22 mouse cellular contexts compared by ENCODE assay signal in the genomic region with DNA sequence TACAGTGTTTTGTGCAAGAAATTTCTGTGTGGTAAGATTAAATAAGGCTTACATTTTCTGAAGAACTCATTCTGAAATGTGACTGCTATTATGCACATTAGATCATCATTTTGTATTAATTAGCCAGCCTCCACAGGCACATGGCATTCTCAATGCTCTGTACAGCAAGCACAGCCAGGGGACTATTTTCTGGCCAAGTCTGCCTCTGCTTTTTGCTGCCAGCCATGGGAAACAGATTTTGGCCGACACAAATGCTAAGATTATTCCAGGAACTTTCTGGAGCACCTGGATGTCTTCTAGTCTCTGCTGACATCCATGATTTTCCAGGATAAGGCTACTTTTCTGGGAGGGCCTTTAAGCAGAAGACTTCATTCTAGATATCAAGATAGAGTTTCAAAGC. TPM values are rescaled to one million over a fixed set of nuclear protein-coding genes. Genes with fewer than 3 reads are reported as not detected.
DNase-seq lines count a peak whose midpoint lies in the region; ATAC-seq and TF ChIP-seq lines count a peak whose summit lies in the region.
"Had no signal": no experiment of that assay in that cellular context is flagged by ENCODE, and none has a peak within 500 bp of the region (broad histone marks: within the 10 kb centered on the region; RNA-seq: fewer than 3 reads in every experiment).

No protein-coding gene starts in this region.

- H3K4me1 ChIP-seq in forebrain, embryonic 14.5 days (ENCODE audit: control insufficient read depth, insufficient read depth, low read length), result no peaks in the 10 kb centered on the region
- H3K4me1 ChIP-seq in forebrain, embryonic 10.5 days, result no peaks in the 10 kb centered on the region
- no peaks in the 10 kb centered on the region for H3K4me1 ChIP-seq in forebrain, postnatal 0 days (ENCODE audit: insufficient read depth)
- H3K4me1 ChIP-seq: limb, embryonic 10.5 days had no signal

- WGBS in forebrain, embryonic 14.5 days, result 53% methylated on average over 1 of the region's 1 CpGs
- WGBS in forebrain, embryonic 10.5 days, result 73% methylated on average over 1 of the region's 1 CpGs
- WGBS in forebrain, postnatal 0 days, result 36% methylated on average over 1 of the region's 1 CpGs

- H3K9ac ChIP-seq in forebrain, embryonic 14.5 days (ENCODE audit: low read length), result no peak overlapping the region
- no peak overlapping the region for H3K9ac ChIP-seq in forebrain, postnatal 0 days

- TF ChIP-seq CTCF in forebrain, postnatal 0 days (IDR thresholded peaks at IDR 0.05; ENCODE audit: low read depth), result no peak

- no peaks in the 10 kb centered on the region for H3K9me3 ChIP-seq in forebrain, embryonic 14.5 days (replicated peaks; ENCODE audit: control insufficient read depth, low read length)
- no peaks in the 10 kb centered on the region for H3K9me3 ChIP-seq in forebrain, embryonic 10.5 days
- no peaks in the 10 kb centered on the region for H3K9me3 ChIP-seq in forebrain, postnatal 0 days (ENCODE audit: low read length)
- H3K9me3 ChIP-seq: limb, embryonic 10.5 days had no signal

- no peaks in the 10 kb centered on the region for H3K36me3 ChIP-seq in forebrain, embryonic 14.5 days (ENCODE audit: control insufficient read depth, insufficient read depth, low read length)
- no peaks in the 10 kb centered on the region for H3K36me3 ChIP-seq in forebrain, embryonic 10.5 days (replicated peaks)
- no peaks in the 10 kb centered on the region for H3K36me3 ChIP-seq in forebrain, postnatal 0 days (ENCODE audit: insufficient read depth)
- H3K36me3 ChIP-seq: limb, embryonic 10.5 days had no signal

- ATAC-seq in forebrain, embryonic 14.5 days, result 0 out of 2 replicates have a peak, but pooled peaks have one; percentile 40
- ATAC-seq in forebrain, postnatal 0 days, result peak; percentile 45; the same call in 1 of the 2 replicates
- ATAC-seq in megakaryocyte-erythroid progenitor cell, adult 5-6 weeks (replicated peaks; ENCODE audit: low FRiP score, low TSS enrichment, poor library complexity, severe bottlenecking), result no peak

- H3K4me3 ChIP-seq in forebrain, embryonic 14.5 days (ENCODE audit: low read depth, low read length), result no peak overlapping the region
- H3K4me3 ChIP-seq in forebrain, embryonic 10.5 days, result no peak overlapping the region
- H3K4me3 ChIP-seq in forebrain, postnatal 0 days (ENCODE audit: low read depth, low read length), result no peak overlapping the region
- H3K4me3 ChIP-seq: gastrocnemius, adult 2 months; limb, embryonic 10.5 days had no signal

- H3K4me2 ChIP-seq in forebrain, embryonic 14.5 days (ENCODE audit: low read length), result no peak overlapping the region
- H3K4me2 ChIP-seq in forebrain, postnatal 0 days (ENCODE audit: low read depth), result no peak overlapping the region

- DNase-seq in forebrain, embryonic 14.5 days (ENCODE audit: low spot score), result peak; percentile 51
- DNase-seq in forebrain, embryonic 10.5 days (ENCODE audit: extremely low spot score, low spot score), result no peak
- peak; percentile 52 for DNase-seq in adipocyte (ENCODE audit: low spot score)
- peak; percentile 18 for DNase-seq in forebrain, postnatal 0 days
- DNase-seq in layer of hippocampus, postnatal 10 days (ENCODE audit: low spot score in 2 of 2), result peak; percentile 26 to 48
- DNase-seq in spleen, postnatal 14 days (ENCODE audit: low spot score in 2 of 2), result no peak
- no peak for DNase-seq in frontal cortex, adult 2 months (ENCODE audit: extremely low spot score in 1 of 2, low spot score in 1 of 2)
- DNase-seq: cerebellum, postnatal 25 days; embryo, embryonic 11 days; gastrocnemius, adult 2 months; heart, postnatal 4 days; kidney, adult 18-20 months; lung, adult 18-20 months; lung, postnatal 36 days had no signal

- no peak overlapping the region for H3K27ac ChIP-seq in forebrain, embryonic 14.5 days (ENCODE audit: low read depth, low read length)
- H3K27ac ChIP-seq in forebrain, embryonic 10.5 days, result no peak overlapping the region
- no peak overlapping the region for H3K27ac ChIP-seq in forebrain, postnatal 0 days (ENCODE audit: low read depth, low read length)
- H3K27ac ChIP-seq: gastrocnemius, adult 2 months; kidney, postnatal 0 days; limb, embryonic 10.5 days; stomach, postnatal 0 days had no signal

- H3K27me3 ChIP-seq in forebrain, embryonic 14.5 days (replicated peaks; ENCODE audit: control insufficient read depth, insufficient read depth, low read length), result no peaks in the 10 kb centered on the region
- H3K27me3 ChIP-seq in forebrain, embryonic 10.5 days (ENCODE audit: poor library complexity, severe bottlenecking), result no peaks in the 10 kb centered on the region
- no peaks in the 10 kb centered on the region for H3K27me3 ChIP-seq in forebrain, postnatal 0 days (ENCODE audit: insufficient read depth, low read length)
- H3K27me3 ChIP-seq: CH12.LX had no signal

RNA-seq across cellular contexts. Expression of gene Gm13691, which starts 18.6 kb away (rescaled TPM):
- polyA plus RNA-seq in forebrain, embryonic 14.5 days (2014; fragmentation: Nextera tagmentation; extraction: Ambion mirVana), result not detected in 2 replicates
- polyA plus RNA-seq in forebrain, embryonic 10.5 days (2016; fragmentation: Nextera tagmentation; extraction: Ambion mirVana), result not detected in 2 replicates
- not detected in 2 replicates for total RNA-seq in forebrain, postnatal 0 days (2014; rRNA removed)
- polyA plus RNA-seq in forebrain, postnatal 0 days (2015; fragmentation: Nextera tagmentation; extraction: Ambion mirVana), result not detected in 2 replicates
- total RNA-seq in layer of hippocampus, postnatal 10 days (2021), result 1 to 10 TPM; 1.4 to 1.7 TPM
- total RNA-seq in megakaryocyte-erythroid progenitor cell, adult 5-6 weeks (2014; fragmentation: Nextera tagmentation), result not detected in 2 replicates
- total RNA-seq in megakaryocyte-erythroid progenitor cell, adult 5-6 weeks (2017), result not detected in 2 replicates
- polyA plus RNA-seq in frontal cortex, adult 2 months (2012; rRNA removed), result not detected in 2 replicates
- total RNA-seq: liver, adult 2 months had no signal
- polyA plus RNA-seq: embryonic facial prominence, embryonic 14.5 days; heart, embryonic 14.5 days; kidney, postnatal 0 days; limb, embryonic 10.5 days; liver, adult 2 months; stomach, postnatal 0 days had no signal

RNA-seq across cellular contexts. Expression of gene Gm13697, which starts 24.4 kb away (rescaled TPM):
- not detected in 2 replicates for polyA plus RNA-seq in forebrain, embryonic 14.5 days (2014; fragmentation: Nextera tagmentation; extraction: Ambion mirVana)
- not detected in 2 replicates for polyA plus RNA-seq in forebrain, embryonic 10.5 days (2016; fragmentation: Nextera tagmentation; extraction: Ambion mirVana)
- not detected in 2 replicates for total RNA-seq in forebrain, postnatal 0 days (2014; rRNA removed)
- not detected in 2 replicates for polyA plus RNA-seq in forebrain, postnatal 0 days (2015; fragmentation: Nextera tagmentation; extraction: Ambion mirVana)
- total RNA-seq in layer of hippocampus, postnatal 10 days (2021), result 1 to 10 TPM; 1.4 to 1.7 TPM
- total RNA-seq in megakaryocyte-erythroid progenitor cell, adult 5-6 weeks (2014; fragmentation: Nextera tagmentation), result 0.44 TPM in 1 of 2 replicates, not detected in the other
- total RNA-seq in megakaryocyte-erythroid progenitor cell, adult 5-6 weeks (2017), result not detected in 2 replicates
- polyA plus RNA-seq in frontal cortex, adult 2 months (2012; rRNA removed), result not detected in 2 replicates
- total RNA-seq: liver, adult 2 months had no signal
- polyA plus RNA-seq: embryonic facial prominence, embryonic 14.5 days; heart, embryonic 14.5 days; kidney, postnatal 0 days; limb, embryonic 10.5 days; liver, adult 2 months; stomach, postnatal 0 days had no signal

RNA-seq across cellular contexts. Expression of gene Gm13694, which starts 30.2 kb away (rescaled TPM):
- not detected in 2 replicates for polyA plus RNA-seq in forebrain, embryonic 14.5 days (2014; fragmentation: Nextera tagmentation; extraction: Ambion mirVana)
- not detected in 2 replicates for polyA plus RNA-seq in forebrain, embryonic 10.5 days (2016; fragmentation: Nextera tagmentation; extraction: Ambion mirVana)
- not detected in 2 replicates for total RNA-seq in forebrain, postnatal 0 days (2014; rRNA removed)
- polyA plus RNA-seq in forebrain, postnatal 0 days (2015; fragmentation: Nextera tagmentation; extraction: Ambion mirVana), result not detected in 2 replicates
- 1 to 10 TPM; 1.4 to 1.7 TPM for total RNA-seq in layer of hippocampus, postnatal 10 days (2021)
- 0.44 TPM in 1 of 2 replicates, not detected in the other for total RNA-seq in megakaryocyte-erythroid progenitor cell, adult 5-6 weeks (2014; fragmentation: Nextera tagmentation)
- not detected in 2 replicates for total RNA-seq in megakaryocyte-erythroid progenitor cell, adult 5-6 weeks (2017)
- not detected in 2 replicates for polyA plus RNA-seq in frontal cortex, adult 2 months (2012; rRNA removed)
- total RNA-seq: liver, adult 2 months had no signal
- polyA plus RNA-seq: embryonic facial prominence, embryonic 14.5 days; heart, embryonic 14.5 days; kidney, postnatal 0 days; limb, embryonic 10.5 days; liver, adult 2 months; stomach, postnatal 0 days had no signal

RNA-seq across cellular contexts. Expression of gene Gm13696, which starts 36.0 kb away (rescaled TPM):
- polyA plus RNA-seq in forebrain, embryonic 14.5 days (2014; fragmentation: Nextera tagmentation; extraction: Ambion mirVana), result not detected in 2 replicates
- polyA plus RNA-seq in forebrain, embryonic 10.5 days (2016; fragmentation: Nextera tagmentation; extraction: Ambion mirVana), result not detected in 2 replicates
- not detected in 2 replicates for total RNA-seq in forebrain, postnatal 0 days (2014; rRNA removed)
- polyA plus RNA-seq in forebrain, postnatal 0 days (2015; fragmentation: Nextera tagmentation; extraction: Ambion mirVana), result not detected in 2 replicates
- total RNA-seq in layer of hippocampus, postnatal 10 days (2021), result 1 to 10 TPM; 1.4 to 1.7 TPM
- total RNA-seq in megakaryocyte-erythroid progenitor cell, adult 5-6 weeks (2014; fragmentation: Nextera tagmentation), result 0.44 TPM in 1 of 2 replicates, not detected in the other
- total RNA-seq in megakaryocyte-erythroid progenitor cell, adult 5-6 weeks (2017), result not detected in 2 replicates
- polyA plus RNA-seq in frontal cortex, adult 2 months (2012; rRNA removed), result not detected in 2 replicates
- total RNA-seq: liver, adult 2 months had no signal
- polyA plus RNA-seq: embryonic facial prominence, embryonic 14.5 days; heart, embryonic 14.5 days; kidney, postnatal 0 days; limb, embryonic 10.5 days; liver, adult 2 months; stomach, postnatal 0 days had no signal

RNA-seq across cellular contexts. Expression of gene Gm13695, which starts 41.8 kb away (rescaled TPM):
- not detected in 2 replicates for polyA plus RNA-seq in forebrain, embryonic 14.5 days (2014; fragmentation: Nextera tagmentation; extraction: Ambion mirVana)
- polyA plus RNA-seq in forebrain, embryonic 10.5 days (2016; fragmentation: Nextera tagmentation; extraction: Ambion mirVana), result not detected in 2 replicates
- not detected in 2 replicates for total RNA-seq in forebrain, postnatal 0 days (2014; rRNA removed)
- not detected in 2 replicates for polyA plus RNA-seq in forebrain, postnatal 0 days (2015; fragmentation: Nextera tagmentation; extraction: Ambion mirVana)
- 1 to 10 TPM in 1 of 2 experiments, not detected in 1; 1.4 TPM for total RNA-seq in layer of hippocampus, postnatal 10 days (2021)
- 0.44 TPM in 1 of 2 replicates, not detected in the other for total RNA-seq in megakaryocyte-erythroid progenitor cell, adult 5-6 weeks (2014; fragmentation: Nextera tagmentation)
- 0.95 TPM in 1 of 2 replicates, not detected in the other for total RNA-seq in megakaryocyte-erythroid progenitor cell, adult 5-6 weeks (2017)
- polyA plus RNA-seq in frontal cortex, adult 2 months (2012; rRNA removed), result not detected in 2 replicates
- total RNA-seq: heart, postnatal 4 days; liver, adult 2 months had no signal
- polyA plus RNA-seq: embryonic facial prominence, embryonic 14.5 days; heart, embryonic 14.5 days; kidney, postnatal 0 days; limb, embryonic 10.5 days; liver, adult 2 months; stomach, postnatal 0 days had no signal

Comparison
In these comparisons a context has a peak if more than half of its experiments do, and no peak if none do; other contexts are left out.
1. DNase-seq: peak in forebrain, embryonic 14.5 days (single experiment), adipocyte (single experiment), forebrain, postnatal 0 days (single experiment) and layer of hippocampus, postnatal 10 days (2 of 2); none in forebrain, embryonic 10.5 days (single experiment), spleen, postnatal 14 days (0 of 2) and frontal cortex, adult 2 months (0 of 2).